Mouse (Mus musculus): ENCODE results near the gene Rb1. TPM values are rescaled to one million over a fixed set of nuclear protein-coding genes. Genes with fewer than 3 reads are reported as not detected.

Rb1 gene
- polyA plus RNA-seq, 1 experiment = 2.7 TPM

- no peaks in the 10 kb centered on the region for H3K27me3 ChIP-seq (ENCODE audit: control insufficient read depth, insufficient read depth, insufficient read length)
- TF ChIP-seq MYOD1 (IDR thresholded peaks at IDR 0.05; ENCODE audit: control insufficient read depth, insufficient read length, low read depth) (no peak), MAX (IDR thresholded peaks at IDR 0.05) (peak; percentile 24)
- H3ac ChIP-seq (ENCODE audit: control insufficient read depth, insufficient read length, low read depth) = peak within 1 kb of the TSS; percentile 83
- H3K4me3 ChIP-seq (ENCODE audit: insufficient read depth, poor library complexity, severe bottlenecking) = peak within 1 kb of the TSS; percentile 61
- peaks cover 6% of the 10 kb centered on the region for H3K36me3 ChIP-seq (ENCODE audit: control insufficient read depth, insufficient read depth)
- H3K79me3 ChIP-seq (ENCODE audit: low read depth) = peaks cover 26% of the 10 kb centered on the region
- H3K79me2 ChIP-seq (ENCODE audit: control insufficient read depth, insufficient read depth) = peaks cover 37% of the 10 kb centered on the region
These were observed 87.7 kb downstream of the Rb1 start, which contains the start of gene Lpar6 for GRCm38 (mm10) chr14:73237848-73238321. Lpar6 (plus strand) TSS chr14:73237895.

GRCm38 (mm10) chr14:73234468-73235031 is 91.1 kb downstream of the Rb1 start:
- Histone ChIP-seq H3K79me2 (ENCODE audit: control insufficient read depth, insufficient read depth) (peaks cover 17% of the 10 kb centered on the region), H3K36me3 (ENCODE audit: control insufficient read depth, insufficient read depth) (no peaks in the 10 kb centered on the region), H3ac (ENCODE audit: control insufficient read depth, insufficient read length, low read depth) (no peak overlapping the region), H3K4me3 (ENCODE audit: insufficient read depth, poor library complexity, severe bottlenecking) (no peak overlapping the region), H3K79me3 (ENCODE audit: low read depth) (peaks cover 11% of the 10 kb centered on the region), H3K27me3 (ENCODE audit: control insufficient read depth, insufficient read depth, insufficient read length) (no peaks in the 10 kb centered on the region)
- TF ChIP-seq MAX (IDR thresholded peaks at IDR 0.05) = peak; percentile 26
- TF ChIP-seq FOSL1 (IDR thresholded peaks at IDR 0.05; ENCODE audit: insufficient read depth, low read length, poor library complexity, severe bottlenecking) = no peak

DNA sequence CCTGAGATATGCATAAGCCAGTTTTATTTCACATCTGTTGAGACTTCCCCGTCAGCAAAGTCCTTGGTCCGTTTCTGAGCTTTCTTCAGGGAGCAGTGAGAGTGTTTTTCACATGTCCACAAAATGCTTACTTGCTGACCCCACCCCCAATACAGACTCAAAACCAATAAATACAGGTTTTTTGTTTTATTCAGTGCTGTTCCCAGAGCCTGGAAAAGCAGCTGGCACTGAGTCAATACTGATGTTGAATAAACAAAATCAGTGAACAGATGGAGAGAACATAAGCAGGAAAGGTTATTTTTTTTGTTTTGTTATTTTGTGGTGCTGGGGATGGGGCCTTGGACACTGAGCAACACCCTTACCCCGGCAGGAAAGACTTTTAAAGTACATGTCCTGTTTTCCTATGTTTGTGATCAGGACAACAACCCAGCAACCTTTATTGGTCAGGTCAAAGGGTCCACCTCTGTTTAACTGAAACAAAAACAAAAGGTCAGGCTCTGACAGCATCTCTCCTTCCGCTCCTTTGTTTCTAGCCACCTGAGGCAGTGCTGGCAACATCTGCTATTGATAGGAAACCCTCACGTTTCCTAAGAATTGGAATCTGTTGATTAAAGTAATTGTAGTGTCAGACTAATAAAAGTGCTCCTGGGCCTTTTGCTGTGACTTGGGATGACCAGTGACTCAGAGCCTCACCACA is 94.2 kb downstream of the Rb1 start:
- Histone ChIP-seq H3K79me2 (ENCODE audit: control insufficient read depth, insufficient read depth) (no peaks in the 10 kb centered on the region), H3K79me3 (ENCODE audit: low read depth) (no peaks in the 10 kb centered on the region), H3K36me3 (ENCODE audit: control insufficient read depth, insufficient read depth) (no peaks in the 10 kb centered on the region), H3ac (ENCODE audit: control insufficient read depth, insufficient read length, low read depth) (no peak overlapping the region), H3K27me3 (ENCODE audit: control insufficient read depth, insufficient read depth, insufficient read length) (no peaks in the 10 kb centered on the region), H3K4me3 (ENCODE audit: insufficient read depth, poor library complexity, severe bottlenecking) (no peak overlapping the region)
- TF ChIP-seq MAX (IDR thresholded peaks at IDR 0.05) = no peak
- no peak for TF ChIP-seq MYOD1 (IDR thresholded peaks at IDR 0.05; ENCODE audit: control insufficient read depth, insufficient read length, low read depth)

GRCm38 (mm10) chr14:73226849-73227248 is 98.8 kb downstream of the Rb1 start:
- no peak overlapping the region for H3ac ChIP-seq (ENCODE audit: control insufficient read depth, insufficient read length, low read depth)
- H3K4me3 ChIP-seq (ENCODE audit: insufficient read depth, poor library complexity, severe bottlenecking) = no peak overlapping the region
- no peaks in the 10 kb centered on the region for H3K27me3 ChIP-seq (ENCODE audit: control insufficient read depth, insufficient read depth, insufficient read length)
- no peaks in the 10 kb centered on the region for H3K36me3 ChIP-seq (ENCODE audit: control insufficient read depth, insufficient read depth)
- no peaks in the 10 kb centered on the region for H3K79me2 ChIP-seq (ENCODE audit: control insufficient read depth, insufficient read depth)
- TF ChIP-seq MAX (IDR thresholded peaks at IDR 0.05) = no peak
- TF ChIP-seq USF1 (IDR thresholded peaks at IDR 0.05; ENCODE audit: low read depth) = no peak
- no peak for TF ChIP-seq CTCF (IDR thresholded peaks at IDR 0.05; ENCODE audit: control insufficient read depth, insufficient read depth, insufficient read length)
- no peak for TF ChIP-seq MYOD1 (IDR thresholded peaks at IDR 0.05; ENCODE audit: control insufficient read depth, insufficient read length, low read depth)
- no peak for TF ChIP-seq MYOG (IDR thresholded peaks at IDR 0.05; ENCODE audit: control insufficient read depth, extremely low read depth, insufficient read length)
- TF ChIP-seq FOSL1 (IDR thresholded peaks at IDR 0.05; ENCODE audit: insufficient read depth, low read length, poor library complexity, severe bottlenecking) = no peak
- TF ChIP-seq CEBPB (IDR thresholded peaks at IDR 0.05; ENCODE audit: low read depth) = no peak
- no peaks in the 10 kb centered on the region for H3K79me3 ChIP-seq (ENCODE audit: low read depth)

DNA sequence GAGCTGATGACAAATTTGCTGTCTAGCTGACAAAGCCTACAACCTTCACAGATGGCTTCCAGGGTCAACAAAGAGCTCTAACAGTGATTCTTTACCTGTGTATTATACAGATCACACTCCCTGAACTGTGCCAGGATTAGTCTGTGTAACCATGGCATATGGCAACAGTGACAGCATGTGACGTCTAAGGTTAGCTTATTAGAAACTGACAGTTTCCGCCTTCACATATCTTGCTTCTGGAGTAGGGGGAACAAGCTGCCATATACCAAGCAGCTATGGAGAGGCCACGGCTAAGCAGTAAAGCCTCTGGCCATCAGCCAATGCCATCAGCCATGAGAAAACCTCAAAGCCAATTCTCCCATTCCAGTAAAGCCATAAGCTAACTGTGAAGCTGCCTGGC is 99.3 kb downstream of the Rb1 start:
- no peaks in the 10 kb centered on the region for H3K36me3 ChIP-seq (ENCODE audit: control insufficient read depth, insufficient read depth)
- TF ChIP-seq MYOG (IDR thresholded peaks at IDR 0.05; ENCODE audit: control insufficient read depth, extremely low read depth, insufficient read length) (no peak), USF1 (IDR thresholded peaks at IDR 0.05; ENCODE audit: low read depth) (no peak), FOSL1 (IDR thresholded peaks at IDR 0.05; ENCODE audit: insufficient read depth, low read length, poor library complexity, severe bottlenecking) (no peak), MAX (IDR thresholded peaks at IDR 0.05) (no peak)
- H3K27me3 ChIP-seq (ENCODE audit: control insufficient read depth, insufficient read depth, insufficient read length) = no peaks in the 10 kb centered on the region
- H3K79me3 ChIP-seq (ENCODE audit: low read depth) = no peaks in the 10 kb centered on the region
- no peaks in the 10 kb centered on the region for H3K79me2 ChIP-seq (ENCODE audit: control insufficient read depth, insufficient read depth)
- H3ac ChIP-seq (ENCODE audit: control insufficient read depth, insufficient read length, low read depth) = no peak overlapping the region
- no peak overlapping the region for H3K4me3 ChIP-seq (ENCODE audit: insufficient read depth, poor library complexity, severe bottlenecking)

DNA sequence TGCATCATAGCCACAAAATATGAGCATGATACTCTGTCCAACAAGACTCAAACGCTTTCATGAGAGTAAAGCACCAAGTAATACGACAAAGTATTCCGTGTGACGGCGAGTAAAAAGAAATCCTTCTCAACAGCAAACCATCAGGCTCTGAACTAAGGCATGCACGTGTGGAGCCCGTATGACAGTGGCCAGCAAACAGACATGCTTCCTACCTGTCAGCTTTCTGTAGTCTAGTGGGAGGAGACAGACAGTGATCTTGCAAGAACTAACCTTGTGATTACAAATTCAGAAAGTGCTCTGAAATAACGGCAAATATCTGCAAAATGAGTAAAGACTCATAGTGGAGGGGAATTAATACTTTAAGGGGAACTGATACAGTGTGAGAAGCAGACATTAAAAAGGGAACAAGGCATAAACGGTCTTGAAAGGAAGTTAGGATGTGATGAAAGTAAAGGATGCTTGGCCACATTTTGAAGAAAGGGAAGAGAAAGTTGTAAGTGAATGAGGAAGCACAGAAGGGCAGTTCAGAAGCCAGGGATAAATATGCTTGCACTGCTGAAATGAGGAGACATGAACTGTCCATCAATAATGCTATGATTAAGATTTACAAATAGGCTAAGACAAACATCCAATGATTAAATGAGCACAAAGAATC is 103.2 kb downstream of the Rb1 start:
- Histone ChIP-seq H3K79me3 (ENCODE audit: low read depth) (no peaks in the 10 kb centered on the region), H3K4me3 (ENCODE audit: insufficient read depth, poor library complexity, severe bottlenecking) (no peak overlapping the region), H3K36me3 (ENCODE audit: control insufficient read depth, insufficient read depth) (no peaks in the 10 kb centered on the region), H3ac (ENCODE audit: control insufficient read depth, insufficient read length, low read depth) (no peak overlapping the region), H3K79me2 (ENCODE audit: control insufficient read depth, insufficient read depth) (no peaks in the 10 kb centered on the region), H3K27me3 (ENCODE audit: control insufficient read depth, insufficient read depth, insufficient read length) (no peaks in the 10 kb centered on the region)
- no peak for TF ChIP-seq MYOG (IDR thresholded peaks at IDR 0.05; ENCODE audit: control insufficient read depth, extremely low read depth, insufficient read length)
- TF ChIP-seq MAX (IDR thresholded peaks at IDR 0.05) = no peak
- no peak for TF ChIP-seq CTCF (IDR thresholded peaks at IDR 0.05; ENCODE audit: control insufficient read depth, insufficient read depth, insufficient read length)
- no peak for TF ChIP-seq USF1 (IDR thresholded peaks at IDR 0.05; ENCODE audit: low read depth)
- no peak for TF ChIP-seq MYOD1 (IDR thresholded peaks at IDR 0.05; ENCODE audit: control insufficient read depth, insufficient read length, low read depth)
- TF ChIP-seq FOSL1 (IDR thresholded peaks at IDR 0.05; ENCODE audit: insufficient read depth, low read length, poor library complexity, severe bottlenecking) = no peak
- TF ChIP-seq CEBPB (IDR thresholded peaks at IDR 0.05; ENCODE audit: low read depth) = no peak

Measured in C2C12 (cell line).